Mouse (Mus musculus): ENCODE results near the gene Copa. TPM values are rescaled to one million over a fixed set of nuclear protein-coding genes. Genes with fewer than 3 reads are reported as not detected.

The Copa gene
- polyA plus RNA-seq, 1 experiment from 2014 or later: 218 TPM

- no peak overlapping the region for H3K4me3 ChIP-seq (ENCODE audit: low read depth, low read length)
- peaks cover 6% of the 10 kb centered on the region; the same call in 1 of the 2 replicates for H3K36me3 ChIP-seq (ENCODE audit: insufficient read depth)
- WGBS: 66% methylated on average over 1 of the region's 1 CpGs
- H3K4me1 ChIP-seq (ENCODE audit: insufficient read depth): no peaks in the 10 kb centered on the region
- H3K27ac ChIP-seq (ENCODE audit: low read depth): no peak overlapping the region
- ATAC-seq (ENCODE audit: insufficient read depth): no peak
- H3K9ac ChIP-seq: no peak overlapping the region
- H3K4me2 ChIP-seq: no peak overlapping the region
- H3K9me3 ChIP-seq (ENCODE audit: low read depth, low read length): no peaks in the 10 kb centered on the region
- H3K27me3 ChIP-seq (ENCODE audit: insufficient read depth, low read length): no peaks in the 10 kb centered on the region
- no peak for DNase-seq
- no peak for TF ChIP-seq CTCF (IDR thresholded peaks at IDR 0.05; ENCODE audit: low read depth)
These were observed 58.5 kb downstream of the Copa start for GRCm38 (mm10) chr1:172140825-172141224.

GRCm38 (mm10) chr1:172141529-172141928 lies 59.2 kb downstream of the Copa start:
- Histone ChIP-seq H3K27me3 (ENCODE audit: insufficient read depth, low read length) (no peaks in the 10 kb centered on the region), H3K27ac (ENCODE audit: low read depth) (no peak overlapping the region), H3K4me1 (ENCODE audit: insufficient read depth) (no peaks in the 10 kb centered on the region), H3K4me2 (no peak overlapping the region), H3K9ac (no peak overlapping the region), H3K36me3 (ENCODE audit: insufficient read depth) (0 out of 2 replicates have a peak, but pooled peaks cover under 1% of the 10 kb centered on the region), H3K9me3 (ENCODE audit: low read depth, low read length) (no peaks in the 10 kb centered on the region), H3K4me3 (ENCODE audit: low read depth, low read length) (no peak overlapping the region)
- TF ChIP-seq CTCF (IDR thresholded peaks at IDR 0.05; ENCODE audit: low read depth): no peak
- DNase-seq: no peak
- 75% methylated on average over 3 of the region's 3 CpGs for WGBS
- no peak for ATAC-seq (ENCODE audit: insufficient read depth)

GRCm38 (mm10) chr1:172143570-172143969 lies 61.2 kb downstream of the Copa start:
- Histone ChIP-seq H3K4me1 (ENCODE audit: insufficient read depth) (0 out of 2 replicates have a peak, but pooled peaks cover 5% of the 10 kb centered on the region), H3K4me3 (ENCODE audit: low read depth, low read length) (no peak overlapping the region), H3K27me3 (ENCODE audit: insufficient read depth, low read length) (no peaks in the 10 kb centered on the region), H3K9me3 (ENCODE audit: low read depth, low read length) (no peaks in the 10 kb centered on the region), H3K9ac (no peak overlapping the region), H3K27ac (ENCODE audit: low read depth) (no peak overlapping the region), H3K36me3 (ENCODE audit: insufficient read depth) (no peaks in the 10 kb centered on the region), H3K4me2 (no peak overlapping the region)
- peak; percentile 70 for TF ChIP-seq CTCF (IDR thresholded peaks at IDR 0.05; ENCODE audit: low read depth)
- no peak for ATAC-seq (ENCODE audit: insufficient read depth)
- 5% methylated on average over 1 of the region's 1 CpGs for WGBS
- peak; percentile 86 for DNase-seq

GRCm38 (mm10) chr1:172147835-172148278 lies 65.5 kb downstream of the Copa start, which contains the start of gene Dcaf8:
Dcaf8 (plus strand) TSS chr1:172148084.
- no peak for TF ChIP-seq CTCF (IDR thresholded peaks at IDR 0.05; ENCODE audit: low read depth)
- WGBS: under 1% methylated on average over 42 of the region's 42 CpGs
- H3K4me3 ChIP-seq (ENCODE audit: low read depth, low read length): peak within 1 kb of the TSS; percentile 98
- ATAC-seq (ENCODE audit: insufficient read depth): peak; percentile 99
- H3K27ac ChIP-seq (ENCODE audit: low read depth): peak within 1 kb of the TSS; percentile 99
- H3K27me3 ChIP-seq (ENCODE audit: insufficient read depth, low read length): no peaks in the 10 kb centered on the region
- H3K9ac ChIP-seq: peak within 1 kb of the TSS; percentile 100
- peaks cover 7% of the 10 kb centered on the region; the same call in 1 of the 2 replicates for H3K4me1 ChIP-seq (ENCODE audit: insufficient read depth)
- peak within 1 kb of the TSS; percentile 85 for H3K4me2 ChIP-seq
- peaks cover 28% of the 10 kb centered on the region for H3K36me3 ChIP-seq (ENCODE audit: insufficient read depth)
- no peaks in the 10 kb centered on the region for H3K9me3 ChIP-seq (ENCODE audit: low read depth, low read length)
- DNase-seq: peak; percentile 99

- H3K27me3 ChIP-seq (ENCODE audit: insufficient read depth, low read length): no peaks in the 10 kb centered on the region
- peak overlapping the region; percentile 98 for H3K4me3 ChIP-seq (ENCODE audit: low read depth, low read length)
- WGBS: under 1% methylated on average over 40 of the region's 40 CpGs
- peaks cover 34% of the 10 kb centered on the region for H3K36me3 ChIP-seq (ENCODE audit: insufficient read depth)
- H3K9ac ChIP-seq: peak overlapping the region; percentile 100
- H3K4me1 ChIP-seq (ENCODE audit: insufficient read depth): peaks cover 7% of the 10 kb centered on the region; the same call in 1 of the 2 replicates
- H3K9me3 ChIP-seq (ENCODE audit: low read depth, low read length): no peaks in the 10 kb centered on the region
- ATAC-seq (ENCODE audit: insufficient read depth) (peak; percentile 61), DNase-seq (peak; percentile 75)
- peak overlapping the region; percentile 99 for H3K27ac ChIP-seq (ENCODE audit: low read depth)
- peak overlapping the region; percentile 85 for H3K4me2 ChIP-seq
- no peak for TF ChIP-seq CTCF (IDR thresholded peaks at IDR 0.05; ENCODE audit: low read depth)
These were observed 66.1 kb downstream of the Copa start for GRCm38 (mm10) chr1:172148279-172148954.

GRCm38 (mm10) chr1:172148955-172149815 lies 66.9 kb downstream of the Copa start:
- 6% methylated on average over 19 of the region's 19 CpGs for WGBS

More at GRCm38 (mm10) chr1:172148955-172149815, 66.9 kb downstream of the Copa start:
- H3K9me3 ChIP-seq (ENCODE audit: low read depth, low read length): no peaks in the 10 kb centered on the region
- peaks cover 37% of the 10 kb centered on the region for H3K36me3 ChIP-seq (ENCODE audit: insufficient read depth)
- peak overlapping the region; percentile 100 for H3K9ac ChIP-seq
- peak overlapping the region; percentile 85 for H3K4me2 ChIP-seq
- DNase-seq (peak; percentile 41), ATAC-seq (ENCODE audit: insufficient read depth) (no peak)
- TF ChIP-seq CTCF (IDR thresholded peaks at IDR 0.05; ENCODE audit: low read depth): no peak
- peaks cover 7% of the 10 kb centered on the region; the same call in 1 of the 2 replicates for H3K4me1 ChIP-seq (ENCODE audit: insufficient read depth)
- peak overlapping the region; percentile 99 for H3K27ac ChIP-seq (ENCODE audit: low read depth)
- no peaks in the 10 kb centered on the region for H3K27me3 ChIP-seq (ENCODE audit: insufficient read depth, low read length)
- H3K4me3 ChIP-seq (ENCODE audit: low read depth, low read length): peak overlapping the region; percentile 98
